Mouse (Mus musculus) kidney, embryonic 15.5 days (tissue): ENCODE measurements at regions not wholly inside any gene's neighbourhood (a gene's known extent, or its start where the extent isn't known, plus 50 kb on each side); places are given as distances from the start of the nearest gene placed in this dataset.
A peak's percentile ranks its signal among the peaks of the same experiment; 100 is the strongest.

Experiments used
- ATAC-seq: fragments of 200-750 bp; cut with Nextera tagmentation; replicated peaks from 2 replicates; pipeline ENCODE4 v1.8.0; 2017; ENCODE audit warnings: moderate TSS enrichment; ENCODE audit not compliant: low FRiP score
- H3K27ac ChIP-seq: fragments of 300-500 bp; sonication (generic); 2 replicates; pipeline ENCODE4 v1.5.1; 2015; ENCODE audit warnings: mild to moderate bottlenecking, inconsistent platforms
- H3K27me3 ChIP-seq: fragments of 300-500 bp; sonication (generic); 2 replicates; pipeline ENCODE4 v1.6.1; 2015; ENCODE audit warnings: inconsistent platforms
- H3K36me3 ChIP-seq: fragments of 300-500 bp; sonication (generic); 2 replicates; pipeline ENCODE4 v1.6.1; 2015; ENCODE audit warnings: inconsistent platforms
- H3K4me1 ChIP-seq: fragments of 300-500 bp; sonication (generic); 2 replicates; pipeline ENCODE4 v1.6.1; 2015; ENCODE audit warnings: inconsistent platforms
- H3K4me2 ChIP-seq: fragments of 300-500 bp; sonication (generic); 2 replicates; pipeline ENCODE4 v1.6.1; 2015; ENCODE audit warnings: moderate library complexity, mild to moderate bottlenecking, inconsistent platforms
- H3K4me3 ChIP-seq: fragments of 300-500 bp; sonication (generic); replicated peaks from 2 replicates; pipeline ENCODE4 v1.5.1; 2015; ENCODE audit warnings: mild to moderate bottlenecking, inconsistent platforms
- H3K9ac ChIP-seq: fragments of 300-500 bp; sonication (generic); 2 replicates; pipeline ENCODE4 v1.6.1; 2015; ENCODE audit warnings: mild to moderate bottlenecking, inconsistent platforms
- H3K9me3 ChIP-seq: fragments of 300-500 bp; sonication (generic); replicated peaks from 2 replicates; pipeline ENCODE4 v1.6.1; 2016; ENCODE audit warnings: inconsistent platforms
- WGBS: fragments of 180-500 bp; shearing (Covaris S2); methylation state at CpG from one replicate; pipeline ENCODE4 v1.1.7; 2015; ENCODE audit warnings: mixed read lengths; 5-methylcytosine and 5-hydroxymethylcytosine counted together

- Histone ChIP-seq H3K4me1 (no peaks in the 10 kb centered on the region), H3K4me3 (no peak overlapping the region), H3K9me3 (no peaks in the 10 kb centered on the region), H3K27ac (no peak overlapping the region), H3K9ac (no peak overlapping the region), H3K36me3 (no peaks in the 10 kb centered on the region), H3K27me3 (no peaks in the 10 kb centered on the region), H3K4me2 (no peak overlapping the region)
- 97% methylated on average over 6 of the region's 6 CpGs for WGBS
- no peak for ATAC-seq
Observed at GRCm38 (mm10) chr17:68982094-68982493, 93.4 kb upstream of the Epb41l3 start.

- H3K9ac ChIP-seq: no peak overlapping the region
- H3K36me3 ChIP-seq: no peaks in the 10 kb centered on the region
- WGBS: 89% methylated on average over 3 of the region's 3 CpGs
- no peak overlapping the region for H3K4me2 ChIP-seq
- no peaks in the 10 kb centered on the region for H3K27me3 ChIP-seq
- no peaks in the 10 kb centered on the region for H3K4me1 ChIP-seq
- H3K27ac ChIP-seq: no peak overlapping the region
- no peaks in the 10 kb centered on the region for H3K9me3 ChIP-seq
- no peak overlapping the region for H3K4me3 ChIP-seq
- no peak for ATAC-seq
Observed at GRCm38 (mm10) chr17:68999913-69000312, 75.6 kb upstream of the Epb41l3 start.

GRCm38 (mm10) chr17:69004051-69004450, 71.4 kb upstream of the Epb41l3 start:
- H3K9me3 ChIP-seq: no peaks in the 10 kb centered on the region

GRCm38 (mm10) chr17:69006272-69006671, 69.2 kb upstream of the Epb41l3 start:
- H3K9ac ChIP-seq: no peak overlapping the region
- H3K27ac ChIP-seq: no peak overlapping the region
- H3K4me1 ChIP-seq: no peaks in the 10 kb centered on the region
- WGBS: 26% methylated on average over 9 of the region's 9 CpGs
- H3K4me3 ChIP-seq: no peak overlapping the region
- H3K27me3 ChIP-seq: no peaks in the 10 kb centered on the region
- no peaks in the 10 kb centered on the region for H3K9me3 ChIP-seq
- H3K36me3 ChIP-seq: no peaks in the 10 kb centered on the region
- peak; percentile 84 for ATAC-seq
- no peak overlapping the region for H3K4me2 ChIP-seq

More at GRCm38 (mm10) chr17:69004051-69004450, 71.4 kb upstream of the Epb41l3 start:
- 60% methylated on average over 7 of the region's 7 CpGs for WGBS
- no peak overlapping the region for H3K4me3 ChIP-seq
- peak; percentile 44; the same call in 1 of the 2 replicates for ATAC-seq
- H3K4me2 ChIP-seq: no peak overlapping the region
- no peaks in the 10 kb centered on the region for H3K36me3 ChIP-seq
- no peaks in the 10 kb centered on the region for H3K4me1 ChIP-seq
- no peak overlapping the region for H3K27ac ChIP-seq
- H3K9ac ChIP-seq: no peak overlapping the region
- no peaks in the 10 kb centered on the region for H3K27me3 ChIP-seq
